Mouse (Mus musculus): ENCODE measurements around the gene Thap3. TPM values are rescaled to one million over a fixed set of nuclear protein-coding genes. Genes with fewer than 3 reads are reported as not detected.
A peak's percentile ranks its signal among the peaks of the same experiment; 100 is the strongest.

Gene Thap3
- polyA plus RNA-seq, 1 experiment from 2014 or later = 42.4 TPM

DNA sequence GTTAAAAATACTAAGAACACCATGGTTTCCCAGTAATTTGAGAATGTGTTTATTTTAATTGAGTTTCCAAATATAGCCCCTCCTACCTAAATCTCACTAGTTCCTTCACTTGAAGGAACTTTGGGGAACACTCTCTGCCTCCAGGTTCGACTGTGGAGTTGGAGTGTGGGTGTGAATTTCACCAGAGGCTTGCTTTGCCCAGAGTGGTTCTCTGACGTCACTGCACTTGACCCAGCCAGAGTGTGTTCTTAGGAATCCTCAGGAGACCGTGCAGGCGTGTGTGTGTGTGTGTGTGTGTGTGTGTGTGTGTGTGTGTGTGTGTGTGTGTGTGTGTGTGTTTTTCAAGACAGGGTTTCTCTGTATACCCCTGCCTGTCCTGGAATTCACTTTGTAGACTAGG is 12.1 kb upstream of the Thap3 start:
- Histone ChIP-seq H3K4me1 (ENCODE audit: insufficient read depth, low read length) (peaks cover 14% of the 10 kb centered on the region), H3K36me3 (ENCODE audit: insufficient read depth, low read length) (no peaks in the 10 kb centered on the region), H3K9me3 (ENCODE audit: low read length) (no peaks in the 10 kb centered on the region), H3K27ac (ENCODE audit: low read length) (no peak overlapping the region), H3K9ac (replicated peaks; ENCODE audit: low read length) (no peak overlapping the region), H3K4me3 (ENCODE audit: low read length) (no peak overlapping the region), H3K4me2 (replicated peaks; ENCODE audit: low read depth, low read length) (no peak overlapping the region), H3K27me3 (ENCODE audit: insufficient read depth, low read length) (no peaks in the 10 kb centered on the region)
- 24% methylated on average over 4 of the region's 4 CpGs for WGBS
- ATAC-seq (ENCODE audit: low FRiP score, low TSS enrichment) = no peak

DNA sequence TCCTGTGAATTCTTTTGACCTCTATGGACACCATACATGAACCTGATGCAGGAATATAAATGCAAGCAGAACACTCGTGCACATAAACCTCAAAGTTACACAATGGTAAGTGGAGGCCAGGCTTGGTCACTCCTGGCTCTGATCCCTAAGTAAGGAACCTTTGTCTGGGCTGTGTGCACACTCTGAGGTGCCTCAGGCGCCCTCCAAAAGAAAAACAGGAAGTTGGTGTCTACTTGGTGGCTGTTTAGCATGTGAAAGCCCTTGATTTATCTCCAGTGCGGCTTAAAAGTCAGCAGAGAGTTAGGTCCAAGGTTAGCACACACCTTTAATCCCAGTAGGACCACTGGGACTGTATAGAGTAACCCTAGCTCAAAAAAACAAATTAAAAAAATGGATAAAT is 10.7 kb upstream of the Thap3 start:
- ATAC-seq (ENCODE audit: low FRiP score, low TSS enrichment) = no peak
- Histone ChIP-seq H3K36me3 (ENCODE audit: insufficient read depth, low read length) (no peaks in the 10 kb centered on the region), H3K4me2 (replicated peaks; ENCODE audit: low read depth, low read length) (no peak overlapping the region), H3K27me3 (ENCODE audit: insufficient read depth, low read length) (no peaks in the 10 kb centered on the region), H3K9me3 (ENCODE audit: low read length) (no peaks in the 10 kb centered on the region), H3K4me1 (ENCODE audit: insufficient read depth, low read length) (peaks cover 16% of the 10 kb centered on the region), H3K4me3 (ENCODE audit: low read length) (no peak overlapping the region), H3K27ac (ENCODE audit: low read length) (no peak overlapping the region), H3K9ac (replicated peaks; ENCODE audit: low read length) (no peak overlapping the region)
- 56% methylated on average over 3 of the region's 3 CpGs for WGBS

DNA sequence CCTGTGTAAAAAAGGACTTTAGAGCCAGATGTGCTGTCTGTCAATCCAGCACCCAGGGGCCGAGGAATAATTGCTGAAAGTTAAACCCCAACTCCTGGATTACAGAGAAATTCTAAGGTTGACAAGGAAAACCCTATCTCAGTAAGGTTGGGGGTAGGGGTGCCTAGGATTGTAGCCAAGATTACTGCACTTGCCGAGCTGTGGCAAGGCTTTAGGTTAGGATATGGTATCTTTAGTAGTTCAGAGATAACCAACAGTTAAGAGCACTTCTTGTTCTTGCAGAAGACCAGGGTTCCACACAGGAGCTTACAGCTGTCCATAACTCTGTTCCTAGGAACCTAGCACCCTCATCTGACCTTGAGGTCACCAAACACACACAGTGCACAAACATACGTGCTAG is 8.9 kb upstream of the Thap3 start:
- Histone ChIP-seq H3K4me3 (ENCODE audit: low read length) (no peak overlapping the region), H3K27ac (ENCODE audit: low read length) (no peak overlapping the region), H3K4me2 (replicated peaks; ENCODE audit: low read depth, low read length) (peak overlapping the region; percentile 70), H3K4me1 (ENCODE audit: insufficient read depth, low read length) (peaks cover 31% of the 10 kb centered on the region), H3K36me3 (ENCODE audit: insufficient read depth, low read length) (peaks cover 2% of the 10 kb centered on the region; the same call in 1 of the 2 replicates), H3K27me3 (ENCODE audit: insufficient read depth, low read length) (no peaks in the 10 kb centered on the region), H3K9me3 (ENCODE audit: low read length) (no peaks in the 10 kb centered on the region), H3K9ac (replicated peaks; ENCODE audit: low read length) (peak overlapping the region; percentile 84)
- 72% methylated on average over 3 of the region's 3 CpGs for WGBS
- ATAC-seq (ENCODE audit: low FRiP score, low TSS enrichment) = no peak

DNA sequence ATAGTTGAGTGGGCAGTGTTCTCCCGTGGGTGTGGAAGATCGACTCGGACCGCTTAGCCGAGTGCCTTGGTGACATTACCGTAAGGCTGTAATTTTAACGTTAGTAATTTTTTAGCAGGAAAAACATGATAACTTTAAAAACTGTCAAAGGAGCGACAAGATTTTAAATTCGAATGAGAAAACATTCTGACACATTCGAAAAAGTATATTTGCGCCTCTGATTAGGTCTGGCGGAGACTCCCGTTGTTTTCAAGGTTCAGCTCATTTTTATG is 8.1 kb upstream of the Thap3 start:
- Histone ChIP-seq H3K4me3 (ENCODE audit: low read length) (peak overlapping the region; percentile 92), H3K36me3 (ENCODE audit: insufficient read depth, low read length) (peaks cover 11% of the 10 kb centered on the region)

DNA sequence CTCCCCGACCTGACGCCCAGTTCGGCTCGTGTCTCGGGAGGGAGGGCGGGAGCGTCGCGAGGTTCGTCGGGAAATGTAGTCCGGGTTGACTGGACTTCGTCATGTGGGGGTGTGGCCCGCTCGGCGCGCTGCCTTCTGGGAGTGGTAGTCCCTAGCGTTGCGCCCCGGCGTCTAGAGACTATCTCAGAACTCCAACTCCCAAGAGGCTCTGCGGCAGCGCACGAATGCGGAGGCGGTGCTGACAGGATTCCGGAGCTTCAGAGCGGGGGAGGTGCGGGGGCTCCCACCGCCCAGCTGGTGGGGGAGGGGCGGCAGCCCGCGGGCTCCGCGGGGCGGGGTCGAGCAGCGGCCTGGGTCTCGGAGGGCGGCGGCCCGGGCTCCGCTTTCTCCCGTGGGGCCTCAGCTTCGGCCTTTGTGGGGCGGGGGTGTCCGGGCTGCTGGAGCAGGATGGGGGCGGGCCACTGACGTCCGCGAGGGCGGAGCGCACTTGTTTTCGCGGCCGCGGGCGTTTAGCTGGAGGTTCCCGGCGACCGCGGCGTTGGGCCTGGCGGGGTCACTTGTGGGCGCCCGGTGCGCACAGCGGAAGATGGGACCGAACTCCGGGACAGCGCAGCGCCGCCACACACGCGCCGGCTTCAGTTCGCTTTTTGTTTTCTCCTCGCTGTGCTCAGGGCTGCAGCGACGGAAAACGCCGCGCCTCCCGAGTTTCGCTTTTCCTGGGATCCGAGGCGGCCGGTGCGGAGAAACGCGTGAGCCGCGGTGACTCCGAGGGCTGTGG is 7.6 kb upstream of the Thap3 start, which contains the start of gene Phf13:
Phf13 (minus strand) TSS at position 86 of the 778 bp plus-strand sequence.
- peaks cover 31% of the 10 kb centered on the region for H3K4me1 ChIP-seq (ENCODE audit: insufficient read depth, low read length)
- H3K36me3 ChIP-seq (ENCODE audit: insufficient read depth, low read length) = peaks cover 16% of the 10 kb centered on the region
- H3K4me3 ChIP-seq (ENCODE audit: low read length) = peak within 1 kb of the TSS; percentile 92
- no peaks in the 10 kb centered on the region for H3K9me3 ChIP-seq (ENCODE audit: low read length)
- peak within 1 kb of the TSS; percentile 92 for H3K27ac ChIP-seq (ENCODE audit: low read length)
- under 1% methylated on average over 73 of the region's 94 CpGs for WGBS
- peak; percentile 96 for ATAC-seq (ENCODE audit: low FRiP score, low TSS enrichment)
- H3K27me3 ChIP-seq (ENCODE audit: insufficient read depth, low read length) = no peaks in the 10 kb centered on the region
- H3K9ac ChIP-seq (replicated peaks; ENCODE audit: low read length) = peak within 1 kb of the TSS; percentile 96
- H3K4me2 ChIP-seq (replicated peaks; ENCODE audit: low read depth, low read length) = peak within 1 kb of the TSS; percentile 92

More for the DNA sequence above, 8.1 kb upstream of the Thap3 start:
- H3K27ac ChIP-seq (ENCODE audit: low read length) = peak overlapping the region; percentile 92
- H3K4me2 ChIP-seq (replicated peaks; ENCODE audit: low read depth, low read length) = peak overlapping the region; percentile 70
- no peak for ATAC-seq (ENCODE audit: low FRiP score, low TSS enrichment)
- H3K9ac ChIP-seq (replicated peaks; ENCODE audit: low read length) = peak overlapping the region; percentile 84
- H3K9me3 ChIP-seq (ENCODE audit: low read length) = no peaks in the 10 kb centered on the region
- H3K4me1 ChIP-seq (ENCODE audit: insufficient read depth, low read length) = peaks cover 31% of the 10 kb centered on the region
- H3K27me3 ChIP-seq (ENCODE audit: insufficient read depth, low read length) = no peaks in the 10 kb centered on the region
- 4% methylated on average over 13 of the region's 13 CpGs for WGBS

DNA sequence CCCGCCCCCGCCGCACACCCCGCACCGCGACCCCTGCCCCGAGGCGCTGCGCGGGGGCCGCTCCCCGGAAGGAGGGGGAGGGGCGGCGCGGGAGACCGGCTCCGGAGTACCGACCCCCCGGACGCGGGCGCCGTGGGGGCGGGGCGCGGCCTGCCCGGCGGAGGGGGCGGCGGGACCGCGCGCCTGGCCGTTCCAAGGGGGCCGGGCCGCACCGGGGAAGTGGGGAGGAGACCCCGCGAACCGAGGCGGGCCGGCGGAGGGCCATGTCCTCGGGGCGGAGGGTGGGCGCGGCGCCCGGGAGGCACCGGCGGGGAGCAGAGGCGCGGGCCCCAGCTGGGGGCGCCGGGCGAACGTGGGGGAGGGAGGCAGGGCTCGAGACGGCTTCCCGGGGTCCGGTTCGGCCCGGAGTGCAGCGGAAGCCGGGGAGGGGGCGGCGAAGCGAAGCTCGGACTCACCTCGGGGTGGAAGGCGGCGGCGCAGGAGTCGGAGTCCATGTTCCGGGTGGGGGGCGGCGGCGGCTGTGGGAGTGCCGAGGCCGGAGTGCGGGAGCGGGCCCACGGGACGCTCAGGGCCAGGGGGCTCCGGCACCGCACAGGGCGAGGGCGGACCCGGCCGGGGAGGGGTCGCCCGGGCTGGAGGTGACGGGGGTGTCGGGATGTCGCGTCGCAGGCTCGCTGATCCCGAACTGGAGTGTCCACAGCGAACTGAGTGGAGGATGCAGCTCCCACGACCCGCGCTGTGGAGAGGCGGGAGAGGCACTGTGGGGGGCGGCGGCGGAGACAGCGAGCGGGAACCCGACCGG is 6.8 kb upstream of the Thap3 start:
- Histone ChIP-seq H3K9ac (replicated peaks; ENCODE audit: low read length) (peak overlapping the region; percentile 96), H3K4me1 (ENCODE audit: insufficient read depth, low read length) (peaks cover 29% of the 10 kb centered on the region), H3K4me2 (replicated peaks; ENCODE audit: low read depth, low read length) (peak overlapping the region; percentile 92), H3K4me3 (ENCODE audit: low read length) (peak overlapping the region; percentile 92), H3K27ac (ENCODE audit: low read length) (peak overlapping the region; percentile 87), H3K27me3 (ENCODE audit: insufficient read depth, low read length) (no peaks in the 10 kb centered on the region), H3K9me3 (ENCODE audit: low read length) (no peaks in the 10 kb centered on the region), H3K36me3 (ENCODE audit: insufficient read depth, low read length) (peaks cover 22% of the 10 kb centered on the region)
- WGBS = under 1% methylated on average over 29 of the region's 111 CpGs
- peak; percentile 57 for ATAC-seq (ENCODE audit: low FRiP score, low TSS enrichment)

DNA sequence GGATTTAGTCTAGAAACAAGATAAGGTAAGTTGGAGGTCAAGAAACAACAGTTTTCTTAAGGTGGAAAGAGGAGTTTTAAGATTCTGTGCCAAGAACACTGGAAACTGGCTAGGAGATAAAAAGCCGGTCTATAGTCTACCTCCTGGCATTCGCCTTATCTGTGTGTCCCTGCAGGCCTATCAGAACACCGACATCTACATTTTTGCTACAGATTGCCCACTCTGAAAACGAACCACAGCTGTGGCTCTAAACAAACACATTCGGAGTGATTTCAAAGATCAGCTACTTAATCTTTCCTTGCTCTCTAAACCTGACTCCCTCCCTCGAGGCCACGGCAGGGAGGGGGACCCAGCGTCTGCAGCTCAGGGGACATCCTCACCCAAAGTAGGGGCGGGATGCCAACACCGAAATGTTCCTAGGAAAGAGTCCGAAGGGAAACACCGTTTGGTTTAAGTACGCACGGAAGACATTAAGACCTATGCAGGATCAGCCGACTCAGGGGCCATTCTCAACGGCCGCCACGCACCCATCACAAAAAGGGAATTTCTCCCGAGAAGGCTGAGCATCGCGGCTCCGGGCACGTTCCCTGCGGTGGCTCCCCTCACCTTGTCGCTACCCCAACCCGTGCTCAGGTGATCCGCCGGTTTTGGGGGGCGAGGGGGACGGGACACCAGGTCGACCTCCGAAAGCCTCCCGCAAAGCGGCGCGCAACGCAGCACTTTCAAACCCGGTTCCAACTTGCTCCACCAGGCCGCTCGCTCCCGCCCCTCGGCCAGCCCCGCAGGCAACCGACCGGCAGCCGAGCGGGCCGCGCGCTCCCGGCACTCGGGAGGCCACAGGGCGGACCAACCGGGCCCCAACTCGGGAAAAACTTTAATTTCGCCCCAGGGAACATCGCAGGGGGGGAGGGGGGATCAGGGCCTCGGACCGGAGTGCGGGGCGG is 5.7 kb upstream of the Thap3 start:
- Histone ChIP-seq H3K4me2 (replicated peaks; ENCODE audit: low read depth, low read length) (peak overlapping the region; percentile 92), H3K9ac (replicated peaks; ENCODE audit: low read length) (peak overlapping the region; percentile 96), H3K36me3 (ENCODE audit: insufficient read depth, low read length) (peaks cover 30% of the 10 kb centered on the region), H3K4me3 (ENCODE audit: low read length) (peak overlapping the region; percentile 92), H3K27me3 (ENCODE audit: insufficient read depth, low read length) (no peaks in the 10 kb centered on the region), H3K4me1 (ENCODE audit: insufficient read depth, low read length) (peaks cover 27% of the 10 kb centered on the region), H3K27ac (ENCODE audit: low read length) (peak overlapping the region; percentile 87), H3K9me3 (ENCODE audit: low read length) (no peaks in the 10 kb centered on the region)
- WGBS = 1% methylated on average over 59 of the region's 61 CpGs
- no peak for ATAC-seq (ENCODE audit: low FRiP score, low TSS enrichment)

GRCm38 (mm10) chr4:151993035-151993434 is 4.2 kb upstream of the Thap3 start:
- peaks cover 36% of the 10 kb centered on the region for H3K4me1 ChIP-seq (ENCODE audit: insufficient read depth, low read length)
- H3K4me3 ChIP-seq (ENCODE audit: low read length) = no peak overlapping the region
- H3K36me3 ChIP-seq (ENCODE audit: insufficient read depth, low read length) = peaks cover 30% of the 10 kb centered on the region
- H3K27me3 ChIP-seq (ENCODE audit: insufficient read depth, low read length) = no peaks in the 10 kb centered on the region
- 78% methylated on average over 6 of the region's 6 CpGs for WGBS
- no peak for ATAC-seq (ENCODE audit: low FRiP score, low TSS enrichment)
- no peak overlapping the region for H3K9ac ChIP-seq (replicated peaks; ENCODE audit: low read length)
- no peaks in the 10 kb centered on the region for H3K9me3 ChIP-seq (ENCODE audit: low read length)
- no peak overlapping the region for H3K4me2 ChIP-seq (replicated peaks; ENCODE audit: low read depth, low read length)
- H3K27ac ChIP-seq (ENCODE audit: low read length) = no peak overlapping the region

DNA sequence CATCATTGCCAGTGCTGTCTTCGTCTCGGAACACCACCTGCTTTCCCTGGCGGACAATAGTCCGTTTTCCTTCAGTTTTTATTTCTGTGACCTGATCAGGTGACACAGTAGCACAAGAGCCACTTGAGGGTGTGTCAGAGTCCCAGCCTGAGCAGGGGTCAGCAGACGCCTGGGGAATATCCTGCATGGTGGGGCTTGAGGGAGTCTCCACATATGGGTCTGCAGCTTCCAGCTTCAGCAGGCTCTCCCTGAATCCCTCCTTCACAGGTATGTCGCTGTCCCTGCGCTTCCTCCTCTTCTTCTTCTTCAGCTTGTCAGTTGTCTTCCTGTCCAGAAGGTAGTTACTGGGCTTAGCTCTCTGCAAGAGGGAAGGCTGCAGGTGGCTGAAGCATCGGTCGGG is 3.3 kb upstream of the Thap3 start:
- Histone ChIP-seq H3K4me1 (ENCODE audit: insufficient read depth, low read length) (peaks cover 38% of the 10 kb centered on the region), H3K27ac (ENCODE audit: low read length) (no peak overlapping the region), H3K4me3 (ENCODE audit: low read length) (no peak overlapping the region), H3K9me3 (ENCODE audit: low read length) (no peaks in the 10 kb centered on the region), H3K36me3 (ENCODE audit: insufficient read depth, low read length) (peaks cover 30% of the 10 kb centered on the region), H3K4me2 (replicated peaks; ENCODE audit: low read depth, low read length) (no peak overlapping the region), H3K27me3 (ENCODE audit: insufficient read depth, low read length) (no peaks in the 10 kb centered on the region), H3K9ac (replicated peaks; ENCODE audit: low read length) (no peak overlapping the region)
- 91% methylated on average over 9 of the region's 9 CpGs for WGBS
- no peak for ATAC-seq (ENCODE audit: low FRiP score, low TSS enrichment)

All from kidney, embryonic 16.5 days (tissue).